Mouse (Mus musculus) liver, adult 2 months (tissue): ENCODE results near the gene Olfr56.
"Not testable (repeated sequence)": the region's sequence is repeated elsewhere in the genome, so short reads cannot be mapped to it uniquely, and the experiment has no call there.

Experiments used
- CTCF ChIP-seq: fragments of 200-500 bp; IDR thresholded peaks from 2 replicates; pipeline ENCODE4 v1.5.1; 2011; ENCODE audit warnings: low read depth, low read length, control low read depth
- POLR2A ChIP-seq: fragments of 200-500 bp; IDR thresholded peaks from 2 replicates; pipeline ENCODE4 v1.6.1; 2011; ENCODE audit warnings: low read length, control low read depth; ENCODE audit not compliant: insufficient read depth; ENCODE audit errors: extremely low read depth

GRCm38 (mm10) chr11:48978240-48978939 lies at the start of gene Olfr56:
- TF ChIP-seq CTCF, POLR2A: not testable (repeated sequence)
